Mouse (Mus musculus): ENCODE results near the gene Gpx1.
"Not testable (repeated sequence)": the region's sequence is repeated elsewhere in the genome, so short reads cannot be mapped to it uniquely, and the experiment has no call there.

The Gpx1 gene

GRCm38 (mm10) chr9:108338886-108339781 is at the start of gene Gpx1:
Gene Gpx1, plus strand, starts transcription at chr9:108338903.
- peak; percentile 80 to 87 for DNase-seq (ENCODE audit: low spot score in 2 of 2)

DNA sequence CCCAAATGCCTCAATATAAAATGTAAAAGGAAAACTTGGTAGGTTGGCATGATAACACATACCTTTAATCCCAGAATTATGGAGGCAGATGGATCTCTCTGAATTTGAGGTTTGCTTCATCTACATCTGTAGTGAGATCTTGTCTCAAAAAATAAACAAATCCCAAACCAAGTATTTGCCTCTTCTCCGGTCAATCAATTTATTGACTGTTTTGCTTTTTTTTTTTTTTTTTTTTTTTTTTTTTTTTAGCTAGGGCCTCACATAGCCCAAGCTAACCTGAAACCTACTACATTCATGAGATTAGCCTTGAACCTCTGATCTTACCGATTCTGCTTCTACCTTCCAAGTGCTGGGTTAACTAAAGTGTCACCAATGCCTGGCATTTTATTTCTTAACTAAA is 49.4 kb upstream of the Gpx1 start:
- DNase-seq (ENCODE audit: low spot score in 2 of 2): no peak

DNA sequence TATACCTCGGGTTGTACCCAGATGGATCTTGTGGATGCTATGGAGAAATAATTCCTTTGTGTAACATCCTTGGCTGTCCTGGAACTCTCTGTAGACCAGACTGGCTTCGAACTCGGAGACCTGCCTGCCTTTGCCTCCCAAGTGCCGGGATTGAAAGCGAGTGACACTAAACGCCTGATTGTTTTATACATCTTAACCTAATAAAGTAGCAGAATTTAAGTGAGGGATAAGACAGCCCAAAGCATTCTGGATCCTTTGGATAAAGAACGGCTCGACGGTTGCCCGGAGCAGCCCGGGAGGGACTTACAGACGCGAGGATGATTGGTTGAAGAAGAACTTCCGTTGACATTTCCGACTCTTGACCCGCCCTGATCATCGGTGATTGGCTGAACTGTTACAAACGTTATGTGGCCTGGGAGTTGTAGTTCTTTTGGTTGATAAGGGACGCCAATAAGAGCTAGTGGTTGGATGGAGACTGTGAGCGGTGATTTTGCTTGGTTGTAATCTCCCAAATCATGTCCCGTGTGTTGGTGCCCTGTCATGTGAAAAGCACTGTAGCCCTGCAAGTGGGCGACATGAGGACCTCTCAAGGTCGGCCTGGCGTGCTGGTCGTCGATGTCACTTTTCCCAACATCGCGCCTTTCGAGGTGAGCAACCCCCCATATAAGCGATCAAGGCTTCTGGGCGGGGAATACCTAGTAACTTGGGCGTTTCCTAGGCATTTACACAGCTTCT is 48.5 kb upstream of the Gpx1 start, which contains the start of gene Nicn1:
Gene Nicn1, plus strand, starts transcription at position 414 of the 735 bp plus-strand sequence.
- peak; percentile 89 to 98 for DNase-seq (ENCODE audit: low spot score in 2 of 2)

DNA sequence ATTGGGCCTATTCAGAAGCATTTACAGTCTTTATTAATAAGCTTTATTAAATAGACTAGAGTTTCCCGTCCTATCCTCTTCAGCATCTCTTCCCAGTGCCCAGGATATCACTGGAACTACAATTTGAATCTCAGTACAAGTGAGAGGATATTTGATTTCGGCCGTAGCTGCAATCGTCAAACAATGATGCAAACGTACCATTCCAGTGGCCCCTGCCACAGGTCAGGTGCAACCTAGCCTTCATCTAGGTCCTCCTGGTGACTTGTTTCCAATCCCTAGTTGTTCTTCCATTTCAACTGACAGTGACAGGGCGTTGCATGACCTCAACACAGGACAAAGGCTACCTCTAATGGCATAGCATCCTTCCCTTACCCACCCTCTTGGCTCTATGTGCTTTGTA is 47.9 kb upstream of the Gpx1 start:
- peak in 1 of 2 experiments; percentile 21 for DNase-seq (ENCODE audit: low spot score in 2 of 2)

DNA sequence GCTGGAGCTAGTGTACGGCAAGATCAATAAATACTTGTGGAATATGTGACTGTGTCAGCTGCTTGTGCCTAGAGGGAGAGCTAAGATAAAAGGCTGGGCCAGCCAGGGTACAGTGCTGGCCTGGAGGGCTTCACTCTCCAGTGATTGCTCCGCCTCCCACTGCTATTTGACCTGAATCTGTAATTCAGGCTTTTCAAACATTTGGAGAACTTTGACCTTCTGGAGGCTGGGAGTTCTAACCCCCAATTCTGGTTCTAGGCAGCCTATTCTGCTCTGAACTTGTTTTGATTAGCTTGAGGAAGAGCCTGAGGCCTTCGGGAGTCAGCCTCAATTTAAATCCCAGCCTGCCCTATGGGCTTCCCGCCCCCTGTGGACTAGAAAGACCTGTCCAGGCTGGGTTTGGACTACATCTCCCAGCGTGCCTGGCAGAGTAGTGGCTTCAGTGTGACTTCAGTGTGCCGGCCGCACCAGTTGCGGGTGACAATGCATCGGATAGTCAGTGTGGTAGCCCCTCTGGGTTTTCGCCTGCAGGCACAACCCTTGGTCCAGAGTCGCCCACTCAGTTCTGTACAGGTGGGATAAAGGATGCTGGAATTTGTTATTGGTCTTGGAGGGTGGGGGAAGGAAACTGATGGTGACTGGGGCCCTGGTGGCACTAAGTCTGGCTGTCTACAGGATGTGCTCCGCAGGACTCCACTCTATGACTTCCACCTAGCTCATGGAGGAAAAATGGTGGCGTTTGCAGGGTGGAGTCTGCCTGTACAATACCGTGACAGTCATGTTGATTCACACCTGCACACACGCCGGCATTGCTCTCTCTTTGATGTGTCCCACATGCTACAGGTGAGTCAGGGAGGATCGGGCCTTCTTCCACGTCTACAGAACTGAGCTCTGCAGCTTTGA is 42.0 kb upstream of the Gpx1 start, which contains the start of gene Amt:
Gene Amt, plus strand, starts transcription at position 401 of the 903 bp plus-strand sequence.
- peak; percentile 6 to 45 for DNase-seq (ENCODE audit: low spot score in 2 of 2)

DNA sequence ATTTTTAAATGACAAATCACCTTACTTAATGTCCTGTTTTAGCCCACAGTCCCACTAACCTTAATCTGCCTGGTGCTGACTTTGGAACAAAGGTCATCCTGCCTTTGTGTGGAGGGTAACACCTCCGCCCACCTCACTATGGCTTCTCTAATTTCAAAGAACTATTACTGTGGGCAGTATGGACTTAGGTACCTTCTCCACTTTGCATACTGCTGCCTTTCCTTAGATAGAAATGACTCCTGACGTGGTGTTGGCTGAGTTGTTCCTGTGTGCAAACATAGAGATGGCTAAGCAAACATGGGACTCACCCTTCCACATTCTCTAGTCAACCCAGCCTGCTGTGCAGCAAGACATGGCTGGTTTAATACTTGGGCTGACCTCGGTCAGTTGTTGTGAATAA is 36.9 kb upstream of the Gpx1 start:
- DNase-seq (ENCODE audit: low spot score in 2 of 2): no peak

DNA sequence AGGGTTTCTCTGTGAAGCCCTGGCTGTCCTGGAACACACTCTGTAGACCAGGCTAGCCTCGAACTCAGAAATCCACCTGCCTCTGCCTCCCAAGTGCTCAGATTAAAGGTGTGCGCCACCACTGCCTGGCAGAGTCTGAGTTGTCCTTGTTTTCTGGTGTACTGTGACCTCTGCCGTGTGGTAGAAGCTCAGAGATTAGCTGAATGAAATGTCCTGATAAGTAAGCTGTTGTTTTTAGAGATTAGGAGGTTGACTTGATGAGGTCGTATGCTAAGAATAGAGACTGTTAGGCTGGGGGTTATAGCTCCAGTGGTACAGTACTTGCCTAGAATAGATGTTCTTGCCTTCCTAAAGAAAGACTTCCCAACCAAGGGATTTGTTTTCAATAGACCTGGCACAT is 34.0 kb upstream of the Gpx1 start:
- no peak for DNase-seq (ENCODE audit: low spot score in 2 of 2)

- DNase-seq (ENCODE audit: low spot score in 2 of 2): no peak
Measured at GRCm38 (mm10) chr9:108305170-108305569, 33.5 kb upstream of the Gpx1 start.

- DNase-seq (ENCODE audit: low spot score in 2 of 2): peak; percentile 99 to 100
Measured at GRCm38 (mm10) chr9:108305629-108306520, 32.8 kb upstream of the Gpx1 start, which contains the start of the genes Rhoa and Tcta. Gene Rhoa, plus strand, starts transcription at chr9:108306129. Gene Tcta, minus strand, starts transcription at chr9:108306160.

DNA sequence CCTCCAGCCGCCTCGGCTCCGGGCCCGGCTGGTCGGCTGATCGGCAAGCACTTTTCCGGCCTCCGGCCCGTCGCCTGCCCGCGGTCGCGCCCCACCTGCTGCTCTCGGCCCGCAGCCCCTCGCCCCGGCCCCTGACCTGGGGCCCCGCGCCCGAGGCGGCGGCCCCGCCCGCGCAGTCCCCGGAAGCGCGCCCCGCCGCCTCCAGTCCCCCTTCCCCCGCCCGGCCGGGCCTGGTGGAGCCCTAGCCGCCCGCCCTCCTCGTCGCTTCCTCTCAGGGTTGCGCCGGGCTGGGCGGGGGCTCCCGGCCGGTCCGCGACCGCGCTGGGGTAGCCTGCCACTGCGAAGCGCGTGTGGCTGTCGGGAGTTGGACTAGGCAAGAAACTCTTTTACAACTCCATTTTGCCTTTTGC is 32.1 kb upstream of the Gpx1 start:
- no peak for DNase-seq (ENCODE audit: low spot score in 2 of 2)

DNA sequence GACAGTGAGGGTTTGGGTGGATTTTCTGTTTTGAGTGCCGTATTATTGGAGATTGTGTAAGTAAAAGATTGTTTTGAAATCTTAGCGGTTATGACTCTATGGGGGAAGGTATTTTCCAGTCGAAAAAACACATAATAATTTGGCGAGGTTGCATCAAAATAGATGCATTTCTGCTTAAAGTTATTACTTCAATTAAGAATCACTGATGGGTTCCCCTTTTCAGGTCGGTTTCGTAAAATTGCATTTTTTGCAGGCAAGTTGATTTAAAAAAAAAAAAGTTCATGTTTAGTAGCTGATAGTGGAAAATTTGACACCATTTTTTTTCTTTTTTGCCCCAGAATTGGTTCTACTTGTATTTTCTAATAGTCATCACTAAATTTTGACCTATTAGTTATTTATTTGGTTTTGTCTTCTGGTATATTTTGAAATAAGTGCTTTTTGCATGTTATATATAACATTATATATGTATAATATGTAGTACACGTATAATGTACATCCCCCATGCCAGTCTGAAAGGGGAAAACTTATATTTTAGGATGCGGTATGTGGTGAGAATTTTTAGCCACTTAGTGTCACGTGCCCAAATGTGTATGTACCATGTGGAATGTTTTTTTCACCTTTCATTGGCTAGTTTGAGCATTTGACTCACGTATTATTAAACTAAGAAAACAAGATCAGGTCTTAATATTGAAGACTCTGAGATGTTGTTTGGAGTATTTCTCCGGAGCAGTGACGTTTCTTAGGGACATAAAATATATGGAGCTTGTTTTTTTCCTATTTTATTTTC is 31.5 kb upstream of the Gpx1 start:
- DNase-seq (ENCODE audit: low spot score in 2 of 2): no peak

GRCm38 (mm10) chr9:108308141-108308540 is 30.6 kb upstream of the Gpx1 start:
- DNase-seq (ENCODE audit: low spot score in 2 of 2): no peak

- DNase-seq (ENCODE audit: low spot score in 2 of 2): no peak
Measured at GRCm38 (mm10) chr9:108317572-108317971, 21.1 kb upstream of the Gpx1 start.

DNA sequence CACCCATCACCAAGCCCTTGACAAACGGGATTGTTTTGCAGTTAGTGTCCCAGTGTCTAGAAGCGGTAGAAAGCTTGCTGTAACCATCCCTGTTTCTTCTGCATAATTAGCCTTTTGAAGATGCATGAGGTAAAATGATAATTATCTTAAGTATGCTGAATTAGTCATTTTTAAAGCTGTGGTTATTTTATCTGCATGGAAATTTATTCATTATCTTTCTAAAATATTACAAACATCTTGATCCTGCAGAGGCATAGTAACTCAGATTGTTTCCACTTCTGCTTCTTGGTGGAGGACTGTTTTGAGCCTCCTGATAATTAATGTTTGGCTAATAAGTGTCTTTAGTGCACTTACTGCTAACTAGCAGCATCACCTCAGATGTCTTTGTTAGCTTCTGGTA is 20.2 kb upstream of the Gpx1 start:
- DNase-seq (ENCODE audit: low spot score in 2 of 2): no peak

GRCm38 (mm10) chr9:108322054-108322453 is 16.6 kb upstream of the Gpx1 start:
- DNase-seq (ENCODE audit: low spot score in 2 of 2): not testable (repeated sequence)

DNA sequence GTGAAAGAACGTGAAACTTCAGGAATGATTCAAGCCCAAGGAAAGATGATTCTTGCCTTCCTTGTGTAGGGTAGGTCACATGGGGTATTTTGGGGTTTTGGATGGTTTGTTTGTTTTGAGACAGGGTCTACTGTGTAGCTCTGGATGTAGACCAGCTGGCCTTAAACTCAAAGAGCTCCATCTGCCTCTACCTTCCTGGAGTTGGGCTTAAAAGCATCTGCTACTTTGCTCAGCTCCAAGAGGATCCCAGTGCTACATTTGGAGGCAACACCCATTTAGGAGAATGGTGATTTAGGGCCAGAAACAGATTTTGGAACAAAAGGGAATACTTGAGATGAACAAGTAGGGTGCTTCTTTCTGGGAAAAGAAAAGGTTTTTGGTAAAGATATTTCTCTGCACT is 13.9 kb upstream of the Gpx1 start:
- DNase-seq (ENCODE audit: low spot score in 2 of 2): no peak

GRCm38 (mm10) chr9:108325811-108326210 is 12.9 kb upstream of the Gpx1 start:
- DNase-seq (ENCODE audit: low spot score in 2 of 2): no peak

- no peak for DNase-seq (ENCODE audit: low spot score in 2 of 2)
Measured at GRCm38 (mm10) chr9:108337848-108338550, 704 bp upstream of the Gpx1 start.

- no peak for DNase-seq (ENCODE audit: low spot score in 2 of 2)
Measured at GRCm38 (mm10) chr9:108338551-108338885, 185 bp upstream of the Gpx1 start.
